Mouse (Mus musculus) kidney, adult 11 months (tissue): ENCODE measurements around the gene Begain.

Experiments used
- DNase-seq: peaks from one replicate; pipeline ENCODE4 v3.0.0; 2022

The Begain gene

DNA sequence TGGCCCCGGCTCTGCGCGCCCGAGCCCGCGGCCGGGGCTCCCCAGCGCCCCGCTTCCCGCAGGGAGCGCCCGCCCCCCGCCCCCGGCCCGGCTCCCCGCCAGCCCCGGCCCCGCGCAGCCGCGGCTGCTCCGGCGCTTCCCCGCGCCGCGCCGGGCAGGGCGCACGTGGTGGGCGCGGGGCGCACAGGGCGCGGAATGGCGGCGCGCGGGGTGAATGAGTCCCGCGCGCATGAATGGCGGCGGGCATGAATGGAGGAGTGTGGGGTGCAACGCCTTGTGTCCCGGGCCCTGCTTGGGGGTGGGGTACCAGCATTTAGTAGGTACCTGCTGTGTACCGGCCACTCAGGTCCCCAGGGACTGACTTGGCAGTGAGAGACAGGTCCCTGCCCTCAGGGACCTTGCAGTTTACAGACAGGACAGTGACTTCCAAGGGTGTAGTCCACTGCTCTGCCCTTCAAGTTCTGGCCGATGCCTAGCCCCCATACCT, at the start of gene Begain:
TSS of gene Begain (minus strand) at position 51 of the 487 bp plus-strand sequence.
- no peak for DNase-seq

DNA sequence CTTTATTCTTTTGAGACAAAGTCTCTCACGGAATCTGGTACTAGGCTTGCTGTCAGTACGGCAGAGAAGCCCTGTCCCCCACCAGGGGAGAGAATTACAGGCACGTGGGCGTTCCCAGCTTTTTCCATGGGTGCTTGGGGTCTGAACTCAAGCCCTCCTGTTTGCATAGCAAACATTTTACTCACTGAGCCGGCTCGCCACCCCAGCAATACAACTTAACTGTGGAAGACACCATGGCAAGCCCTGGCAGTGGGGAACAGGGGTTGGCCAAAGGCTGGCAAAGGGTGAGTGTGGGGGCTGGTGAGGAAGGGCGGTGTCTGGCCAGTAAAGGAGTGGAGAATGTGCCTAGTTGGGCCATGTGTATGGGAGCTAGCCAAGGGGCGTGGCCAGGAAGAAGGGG, 47.7 kb upstream of the Begain start:
- DNase-seq = no peak

DNA sequence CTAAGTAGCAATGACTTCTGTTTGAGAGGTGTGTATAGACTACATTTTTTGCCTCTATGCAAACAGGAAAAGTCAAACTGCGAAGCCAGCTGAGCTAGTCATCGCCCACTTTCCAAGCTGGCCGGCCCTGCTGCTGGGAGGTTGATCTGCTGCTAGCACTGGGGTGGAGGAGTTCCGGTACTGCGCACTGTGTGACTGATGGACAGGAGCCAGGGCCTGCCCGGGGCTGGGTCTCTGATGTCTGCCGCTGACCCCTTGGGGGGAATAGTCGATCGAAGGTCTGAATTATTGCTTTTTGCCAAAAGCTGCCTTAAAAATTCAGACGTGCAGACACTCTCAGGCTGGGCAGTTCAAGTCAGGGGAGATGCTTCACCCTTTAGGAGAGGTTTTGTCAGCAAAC, 47.1 kb upstream of the Begain start:
- DNase-seq = no peak

DNA sequence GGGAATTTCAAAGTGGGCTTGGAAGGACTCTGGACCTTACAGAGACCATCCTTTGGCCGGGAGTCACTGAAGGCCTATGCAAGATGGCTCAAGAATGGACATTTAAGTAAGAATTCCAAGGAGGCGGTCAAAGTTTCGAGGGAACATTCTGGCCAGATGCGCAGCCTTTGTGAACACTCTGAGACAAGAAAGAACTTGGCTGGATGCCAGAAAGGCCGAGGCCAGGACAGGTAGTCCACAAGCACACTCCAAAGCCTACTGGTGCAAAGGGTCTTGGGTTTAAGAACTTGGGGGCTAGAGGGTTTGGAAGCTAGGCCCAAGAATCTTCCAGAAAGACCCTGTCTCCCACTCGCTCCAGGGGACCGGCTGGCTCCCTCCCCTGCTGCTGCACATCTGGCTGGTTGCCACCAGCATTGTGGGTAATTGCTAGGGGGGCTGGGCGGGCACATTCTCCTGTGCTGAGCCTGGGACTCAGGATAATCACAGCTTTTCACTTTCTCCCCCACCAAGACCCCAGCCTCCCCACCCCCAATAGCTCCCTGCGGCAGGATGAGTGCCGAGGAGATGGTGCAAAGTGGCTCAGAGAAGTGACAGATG, 45.1 kb upstream of the Begain start:
- DNase-seq = no peak

DNA sequence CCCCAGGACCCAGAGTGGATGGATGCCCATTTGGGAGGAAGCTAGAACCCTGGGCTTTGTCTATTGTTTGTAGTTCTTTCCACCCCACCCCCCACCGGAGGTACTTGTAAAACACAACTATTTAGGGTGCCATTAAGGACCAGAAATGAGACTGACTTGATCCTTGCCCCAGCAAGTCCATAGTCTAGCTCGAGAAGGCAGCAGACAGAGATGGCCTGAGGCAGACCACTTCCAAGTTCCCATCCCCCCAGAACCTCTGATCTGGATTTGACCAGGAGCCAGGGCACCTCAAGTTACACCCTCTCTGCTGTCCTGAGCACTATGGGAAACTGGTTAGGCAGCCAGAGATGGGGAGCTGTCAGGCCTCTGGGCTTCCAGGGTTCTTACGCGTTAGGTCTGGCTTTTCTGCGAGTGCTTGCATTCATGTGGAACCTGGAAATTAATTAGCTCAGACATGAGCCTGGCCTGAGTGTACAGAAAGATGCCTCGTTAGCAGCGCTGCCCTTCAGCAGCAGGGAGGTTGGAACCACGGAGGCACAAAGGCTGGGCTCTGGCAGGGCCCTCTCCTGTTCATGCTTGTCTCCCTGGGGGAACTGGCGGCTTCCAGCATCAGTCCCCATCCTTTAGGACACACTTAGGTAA, 44.5 kb upstream of the Begain start:
- DNase-seq = no peak

DNA sequence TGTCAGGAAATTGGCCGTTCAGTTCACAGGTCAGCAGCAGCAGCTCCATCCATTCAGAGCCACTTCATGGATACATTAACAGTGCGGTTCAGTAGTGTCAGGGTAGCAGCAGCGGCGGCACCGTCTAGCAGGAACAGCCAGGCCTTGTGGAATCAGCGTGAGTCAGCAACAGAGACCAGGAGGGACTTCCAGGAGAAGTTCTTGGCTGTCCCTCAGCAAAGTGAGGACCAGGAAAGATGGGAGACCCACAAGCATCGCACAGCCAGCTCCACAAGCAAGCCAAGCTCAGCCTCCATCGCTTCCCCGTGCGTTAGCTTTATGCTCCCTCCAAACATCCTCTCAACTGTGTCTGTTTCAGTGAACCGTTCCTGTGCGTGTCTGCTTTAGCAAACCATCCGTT, 40.9 kb upstream of the Begain start:
- DNase-seq = no peak

DNA sequence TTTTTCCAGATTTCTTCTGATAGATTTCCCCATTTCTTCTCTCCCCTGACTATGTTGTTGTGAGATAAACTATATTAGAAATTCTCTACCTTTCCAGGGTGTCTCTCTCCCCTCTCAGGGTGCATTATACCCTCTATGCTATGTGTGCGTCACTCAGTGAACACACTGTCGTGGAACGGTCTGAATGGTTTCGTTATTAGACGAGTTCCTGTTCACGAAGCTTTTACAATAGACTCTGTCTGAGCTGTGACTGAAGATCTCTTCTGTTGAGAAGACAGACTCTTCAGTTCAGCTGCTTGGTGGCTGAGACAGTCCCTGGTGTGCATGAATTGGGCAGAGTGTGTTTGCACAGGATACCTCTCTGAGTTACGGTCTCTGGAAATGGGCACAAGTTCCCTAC, 32.4 kb upstream of the Begain start:
- DNase-seq = no peak

DNA sequence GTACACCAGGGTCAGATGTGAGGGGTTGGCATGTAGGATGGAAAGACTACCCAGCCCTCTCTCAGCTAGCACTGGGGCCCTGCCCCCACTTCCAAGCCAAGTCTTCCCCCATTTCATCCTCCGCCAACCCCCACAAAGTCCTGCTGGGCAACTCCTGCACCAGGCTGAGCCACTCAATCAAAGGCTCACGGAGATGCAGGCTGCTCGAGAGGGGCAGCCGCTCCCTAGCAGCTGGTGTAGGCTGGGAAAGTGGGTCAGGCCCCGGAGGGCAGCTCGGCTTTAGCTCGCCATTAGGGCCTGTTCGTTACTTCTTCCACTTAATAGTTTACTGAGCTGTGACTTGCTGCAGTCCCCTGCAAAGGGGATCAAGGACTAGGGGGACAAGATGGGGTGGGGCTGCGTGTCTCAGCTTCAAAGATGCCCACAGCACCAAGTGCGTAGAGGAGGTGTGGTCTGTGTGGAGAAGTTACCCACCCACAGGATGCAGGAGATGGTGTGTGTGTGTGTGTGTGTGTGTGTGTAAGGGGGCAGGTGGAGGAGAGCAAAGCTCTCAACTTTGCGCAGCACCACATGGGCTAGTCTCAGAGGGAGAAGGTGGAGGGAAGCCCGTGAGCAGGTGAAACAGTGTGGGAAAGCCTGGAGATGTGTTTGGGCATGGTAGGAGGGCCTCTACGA, 22.6 kb upstream of the Begain start:
- DNase-seq = no peak

DNA sequence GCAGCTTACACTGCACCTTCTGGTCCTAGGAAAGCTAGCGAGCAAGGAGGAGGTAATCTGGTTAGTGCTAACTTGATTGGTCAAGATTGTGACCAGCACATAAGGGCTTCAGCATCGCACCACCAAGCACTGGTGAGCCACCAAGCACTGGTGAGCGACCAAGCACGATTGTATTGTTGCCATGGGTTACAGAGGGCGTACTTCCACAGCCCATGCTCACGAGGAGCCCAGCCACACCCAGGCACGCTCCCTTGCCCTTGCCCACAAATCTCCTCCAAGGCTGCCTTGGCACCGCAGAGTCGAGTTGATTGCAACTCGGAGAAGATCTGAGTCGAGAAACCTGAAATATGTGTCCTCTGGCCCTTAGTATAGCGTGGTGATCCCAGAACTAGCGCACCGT, 22.0 kb upstream of the Begain start:
- DNase-seq = no peak

DNA sequence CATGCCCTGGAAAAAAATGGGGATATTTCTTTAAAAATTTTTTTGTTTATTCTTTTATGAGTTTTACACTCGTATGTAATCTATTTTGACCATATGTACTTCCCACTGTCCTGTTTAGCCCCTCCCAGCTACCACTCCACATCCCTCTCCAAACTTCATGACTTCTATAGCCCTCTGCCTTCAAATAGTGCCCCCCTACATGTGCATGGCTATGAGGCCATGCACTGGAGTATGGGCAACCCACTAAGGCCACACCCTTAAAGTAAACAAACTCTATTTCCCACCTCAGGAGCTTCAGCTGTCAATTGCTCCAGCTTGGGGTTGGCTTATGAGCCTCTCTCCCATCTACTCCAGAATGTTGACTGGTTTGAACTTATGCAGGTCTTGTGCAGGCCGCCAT, 18.1 kb upstream of the Begain start:
- DNase-seq = no peak

DNA sequence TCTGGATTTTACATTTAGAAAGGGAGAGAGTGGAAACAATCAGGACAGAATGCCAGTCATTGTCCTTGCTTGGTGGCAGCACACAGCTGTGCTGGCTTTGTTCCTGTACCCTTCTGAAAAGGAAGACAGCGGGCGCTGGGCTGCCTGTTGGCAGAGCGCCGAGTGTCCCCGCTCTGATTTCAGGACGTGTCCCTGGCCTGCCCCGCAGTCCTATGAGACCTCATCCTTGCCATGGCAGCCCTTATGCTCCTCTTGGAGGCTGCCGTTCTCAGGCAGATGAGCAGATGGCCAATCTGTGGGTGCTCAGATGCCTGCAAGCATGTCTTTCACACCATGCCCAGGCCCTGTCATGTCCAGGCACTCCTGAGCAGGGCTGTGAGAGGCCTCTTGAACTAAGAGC, 17.7 kb upstream of the Begain start:
- DNase-seq = no peak

DNA sequence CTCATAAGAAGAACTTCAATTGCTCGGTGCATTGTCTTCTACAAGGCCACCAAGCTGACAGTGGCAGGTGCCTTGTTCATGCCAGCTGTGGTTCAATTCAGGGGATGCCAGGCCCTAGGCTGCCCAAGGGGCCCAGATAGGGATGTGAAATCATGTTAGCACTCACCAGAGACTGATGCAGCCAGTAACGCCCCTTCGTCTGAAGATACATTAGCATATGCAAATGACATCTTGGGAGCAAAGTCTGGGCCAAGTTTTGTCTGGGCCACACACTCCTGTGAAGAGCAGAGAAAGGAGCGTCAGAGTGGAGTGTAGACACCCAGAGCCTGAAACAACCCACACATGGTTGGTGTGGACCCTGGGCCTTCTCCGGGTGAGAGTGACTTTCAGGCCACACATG, 17.0 kb upstream of the Begain start:
- DNase-seq = no peak

DNA sequence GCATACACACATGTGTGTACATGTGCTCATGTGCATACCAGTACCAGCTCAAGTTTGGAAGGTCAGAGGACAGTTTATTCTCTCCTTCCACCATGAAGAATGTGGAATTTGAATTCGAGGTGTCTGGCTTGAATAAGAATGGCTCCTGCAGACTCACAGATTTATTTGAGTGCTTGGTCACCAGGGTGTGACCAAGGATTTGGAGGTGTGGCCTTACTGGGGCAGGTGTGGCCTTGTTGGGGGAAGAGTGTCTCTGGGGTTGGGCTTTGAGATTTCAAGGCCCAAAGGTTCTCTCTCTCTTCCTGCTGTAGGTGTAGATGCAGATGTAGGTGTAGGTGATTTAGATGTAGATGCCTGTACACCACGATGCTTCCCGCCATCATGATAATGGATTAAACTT, 15.5 kb upstream of the Begain start:
- DNase-seq = no peak

DNA sequence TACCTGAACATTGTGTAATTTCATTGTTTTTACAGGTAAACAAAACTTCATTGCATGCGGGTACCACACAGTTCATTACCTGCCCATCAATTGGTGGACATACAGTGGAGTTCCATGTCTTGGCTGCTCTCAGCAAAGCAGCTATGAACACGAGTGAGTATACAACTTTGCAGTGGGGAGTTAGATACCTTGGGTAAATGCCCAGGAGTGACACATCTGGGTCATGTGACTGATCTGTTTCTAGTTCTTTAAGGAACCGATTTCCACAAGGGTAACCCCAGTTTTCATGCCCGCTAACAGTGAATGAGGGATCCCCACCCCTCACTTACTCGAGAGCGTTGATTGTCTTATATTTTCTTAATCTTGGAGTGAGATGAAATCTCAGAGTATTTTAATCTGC, 9.0 kb upstream of the Begain start:
- no peak for DNase-seq

DNA sequence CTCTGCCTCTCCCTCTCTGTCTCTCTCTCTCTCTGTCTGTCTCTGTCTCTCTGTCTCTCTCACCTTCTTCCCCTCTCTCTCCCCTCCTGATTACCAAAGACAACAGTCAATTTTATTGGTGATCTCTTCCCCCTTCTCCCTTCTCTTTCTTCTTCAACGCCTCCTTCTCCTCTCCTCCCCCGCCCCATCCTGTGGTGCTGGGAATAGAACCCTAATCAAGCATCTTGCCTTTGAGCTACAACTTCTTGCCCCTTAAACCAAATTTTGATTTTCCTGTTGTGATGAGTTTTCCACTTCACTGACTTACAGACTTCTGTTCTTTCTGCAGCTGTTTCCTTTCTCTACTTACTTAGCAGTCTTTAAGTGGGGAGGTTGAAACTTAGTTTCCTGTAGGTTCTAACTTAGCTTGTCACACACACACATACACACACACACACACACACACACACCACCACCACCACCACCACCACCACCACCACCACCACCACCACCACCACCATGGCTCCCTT, 6.8 kb upstream of the Begain start:
- DNase-seq = no peak

DNA sequence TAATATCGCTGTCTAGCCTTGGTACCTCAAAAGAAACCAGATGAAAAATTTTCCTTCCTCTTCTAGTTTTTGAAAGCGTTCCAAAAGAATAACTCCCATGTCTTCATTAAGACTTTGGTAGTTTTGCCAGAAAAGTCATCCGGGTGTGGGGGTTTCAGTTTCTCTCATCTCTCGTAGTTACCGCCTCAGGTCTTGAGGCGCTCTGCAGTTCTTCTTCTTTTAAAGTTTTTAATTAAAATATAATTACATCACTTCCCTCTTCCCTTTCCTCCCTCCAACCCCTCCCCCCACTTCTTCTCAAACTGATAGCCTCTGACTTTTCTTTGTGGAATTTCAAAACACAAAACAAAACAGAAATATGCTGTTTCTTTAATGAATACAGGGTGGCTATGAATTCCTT, 6.1 kb upstream of the Begain start:
- no peak for DNase-seq

DNA sequence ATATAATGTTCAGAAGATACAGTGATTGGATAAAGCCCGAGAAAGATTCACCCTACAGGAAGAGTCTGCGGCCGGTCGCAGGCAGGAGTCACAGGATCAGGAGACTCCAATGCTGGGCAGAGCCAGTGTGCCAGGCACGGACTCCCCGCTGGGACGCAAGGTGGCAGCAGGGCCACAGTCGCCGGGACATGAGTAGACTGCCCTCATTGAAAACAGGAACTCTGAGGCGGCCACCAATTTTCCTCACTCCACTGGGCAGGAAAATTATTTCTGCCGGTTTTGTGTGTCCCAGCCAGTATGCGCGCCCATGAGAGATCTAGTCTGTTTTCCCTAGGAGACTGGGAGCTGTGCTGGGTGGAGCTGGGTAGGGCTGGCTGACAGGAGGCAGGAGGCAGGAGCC, 3.2 kb upstream of the Begain start:
- DNase-seq = peak; percentile 17

DNA sequence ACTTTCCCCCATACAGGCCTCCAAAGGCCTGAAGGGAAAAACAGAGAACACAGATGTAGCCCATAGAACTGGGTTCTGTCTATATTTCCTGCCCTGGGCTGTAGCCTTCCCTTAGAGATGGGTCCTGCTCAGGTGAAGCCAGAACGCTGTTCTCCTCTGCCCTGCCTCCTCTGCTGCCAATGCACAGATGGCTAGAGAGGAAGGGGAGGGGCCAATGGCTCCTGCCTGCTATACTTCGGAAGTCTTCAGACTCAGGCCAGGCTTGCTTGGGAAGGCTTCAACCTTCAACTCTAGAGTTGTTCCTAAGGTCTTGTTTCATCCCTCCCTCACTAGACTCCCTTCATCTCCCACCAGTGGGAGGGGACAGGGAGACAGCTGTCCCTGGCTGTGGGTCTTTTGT, 1.7 kb upstream of the Begain start:
- DNase-seq = no peak

DNA sequence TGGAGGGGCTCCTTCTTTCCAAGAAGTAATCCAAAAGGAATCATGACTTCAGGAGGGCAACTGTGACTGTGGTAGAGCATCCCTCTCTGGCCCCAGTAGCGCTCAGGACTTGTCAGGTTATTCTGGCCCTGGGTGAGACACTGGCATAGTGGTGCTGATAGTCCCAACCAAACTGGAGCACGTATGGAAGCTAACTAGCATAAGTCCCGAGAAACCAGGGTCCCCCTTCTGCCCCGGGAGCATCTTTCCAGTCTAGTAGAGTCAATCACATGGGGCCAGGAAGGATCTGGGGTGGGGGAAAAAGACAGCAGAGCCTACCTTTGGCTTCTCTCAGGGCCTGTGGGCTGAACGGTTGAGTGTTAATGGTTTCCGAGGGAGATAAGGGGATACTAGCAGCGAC, 721 bp upstream of the Begain start:
- no peak for DNase-seq

DNA sequence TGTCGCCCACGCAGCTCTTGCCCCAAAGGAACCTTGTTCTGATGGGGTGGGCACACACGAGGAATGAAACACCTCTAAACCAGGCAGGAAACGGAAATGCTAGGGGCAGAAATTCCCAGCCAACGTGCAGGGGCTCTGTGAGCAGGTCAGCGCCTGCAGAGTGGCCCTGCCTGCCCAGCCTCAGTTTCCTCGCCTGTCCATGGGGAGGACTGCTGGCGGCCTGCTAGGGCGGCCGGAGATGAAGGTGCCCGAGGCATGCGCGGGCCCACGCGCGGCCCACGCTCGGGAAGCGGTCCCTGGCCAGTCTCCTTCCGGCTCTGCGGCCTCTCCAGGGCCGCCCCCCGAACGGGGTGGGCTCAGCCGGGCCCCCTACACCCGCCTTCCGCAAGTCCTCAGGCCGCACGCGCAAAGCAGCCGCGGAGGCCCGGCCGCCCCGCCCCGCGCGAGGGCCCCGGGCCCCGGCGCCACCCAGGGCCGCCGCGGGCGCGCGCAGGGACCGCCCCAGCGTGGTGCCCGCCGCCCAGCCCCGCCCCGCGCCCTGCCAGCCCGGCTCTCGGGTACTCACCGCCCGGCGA, 369 bp downstream of the Begain start:
- no peak for DNase-seq

DNA sequence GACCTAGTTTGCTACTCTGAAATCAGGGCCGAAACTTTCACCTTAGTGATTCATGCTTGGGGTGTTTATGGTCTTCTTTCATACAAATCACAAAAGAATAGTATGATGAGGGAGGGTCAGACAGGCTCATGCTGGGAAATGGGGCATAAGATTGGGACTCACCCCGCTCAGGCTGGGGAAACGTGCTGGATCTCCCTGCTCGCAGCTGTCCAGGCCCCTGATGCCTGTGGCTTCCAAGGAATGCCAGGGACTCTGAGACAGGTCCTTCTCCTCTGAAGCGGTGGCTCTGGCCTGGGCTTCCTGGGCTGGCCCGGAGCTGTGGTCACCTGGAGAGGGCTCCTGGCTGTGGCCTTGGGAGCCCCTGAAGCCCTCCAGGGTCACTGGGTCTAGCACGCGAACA, 9.4 kb downstream of the Begain start:
- DNase-seq = no peak

DNA sequence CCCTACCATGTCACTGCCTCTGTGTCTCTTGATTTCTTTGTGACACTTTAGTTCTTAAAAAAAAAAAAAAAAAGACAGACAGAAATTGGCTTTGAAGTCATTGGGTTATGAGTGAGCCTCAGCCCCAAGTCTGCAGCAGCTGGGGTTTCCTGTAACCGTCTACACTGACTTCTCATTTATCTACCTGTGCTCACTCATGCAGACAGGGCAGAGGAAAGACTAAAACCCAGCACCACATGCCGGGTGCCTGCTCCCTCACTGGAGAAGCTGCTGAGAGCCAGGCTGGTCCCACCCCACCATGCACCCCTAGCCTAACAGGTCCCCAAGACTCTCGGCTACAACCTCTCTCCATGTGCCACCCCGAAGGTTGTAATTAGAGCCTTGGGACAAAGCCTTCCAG, 10.3 kb downstream of the Begain start:
- no peak for DNase-seq

DNA sequence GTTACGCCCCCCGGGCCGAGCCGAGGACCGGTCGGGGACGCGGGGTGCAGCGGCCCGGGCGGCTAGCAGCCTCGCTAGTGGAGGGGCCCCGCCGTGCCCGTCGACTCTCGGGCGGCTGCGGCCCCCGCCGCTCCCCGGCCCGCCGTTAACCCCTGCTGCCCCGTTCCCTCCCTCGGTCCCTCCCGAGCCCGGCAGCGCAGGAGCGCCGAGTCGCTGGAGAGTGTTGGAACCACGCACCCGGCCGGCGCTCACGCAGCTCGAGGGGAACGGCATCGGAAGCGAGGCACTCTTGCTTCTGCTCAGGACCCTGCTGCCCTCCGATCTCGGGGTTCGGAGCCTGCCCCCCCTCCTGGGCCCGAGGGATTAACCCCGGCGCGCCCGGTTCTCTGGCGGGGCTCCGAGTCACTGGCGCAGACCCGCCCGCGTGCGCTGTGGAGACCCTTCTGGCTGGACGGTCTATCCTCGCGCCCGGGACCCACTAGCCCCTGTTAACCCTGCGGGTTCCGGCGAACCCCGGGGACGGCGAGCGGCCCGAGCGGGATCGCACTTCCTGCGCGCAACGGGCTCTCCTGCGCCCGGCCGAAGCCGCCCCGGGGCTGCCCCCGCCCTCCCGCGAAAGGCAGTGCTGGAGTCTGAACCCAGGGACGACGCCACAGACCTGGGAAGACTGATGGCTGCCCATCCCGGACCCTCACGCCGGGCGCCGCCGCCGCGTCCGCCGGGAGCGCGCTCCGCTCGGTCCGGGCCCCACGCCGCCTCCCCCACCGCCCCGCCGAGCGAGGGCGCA, 14.8 kb downstream of the Begain start:
- DNase-seq = no peak
